Comparison of ENCODE assay signal across 15 mouse cellular contexts in genomic region chr10:40726989-40727388, GRCm38 (mm10). TPM values are rescaled to one million over a fixed set of nuclear protein-coding genes. Genes with fewer than 3 reads are reported as not detected.
DNase-seq lines count a peak whose midpoint lies in the region; ATAC-seq lines count a peak whose summit lies in the region.
"Had no signal": no experiment of that assay in that cellular context is flagged by ENCODE, and none has a peak within 500 bp of the region (broad histone marks: within the 10 kb centered on the region; RNA-seq: fewer than 3 reads in every experiment).

No protein-coding gene starts in this region.

- H3K4me1 ChIP-seq in hindbrain, embryonic 14.5 days (replicated peaks; ENCODE audit: control insufficient read depth, insufficient read depth, low read length) = peaks cover 18% of the 10 kb centered on the region
- H3K4me1 ChIP-seq in hindbrain, embryonic 10.5 days (replicated peaks) = peaks cover 36% of the 10 kb centered on the region
- H3K4me1 ChIP-seq in embryonic facial prominence, embryonic 10.5 days = peaks cover 41% of the 10 kb centered on the region
- H3K4me1 ChIP-seq in midbrain, embryonic 15.5 days = peaks cover 29% of the 10 kb centered on the region

- WGBS in hindbrain, embryonic 14.5 days = 19% methylated on average over 5 of the region's 5 CpGs
- 51% methylated on average over 5 of the region's 5 CpGs for WGBS in hindbrain, embryonic 10.5 days
- 58% methylated on average over 5 of the region's 5 CpGs for WGBS in embryonic facial prominence, embryonic 10.5 days
- 7% methylated on average over 5 of the region's 5 CpGs for WGBS in midbrain, embryonic 15.5 days

- DNase-seq in hindbrain, embryonic 14.5 days (ENCODE audit: low spot score) = peak; percentile 53
- no peak for DNase-seq in hindbrain, embryonic 10.5 days (ENCODE audit: low spot score)
- peak; percentile 7 for DNase-seq in embryonic facial prominence, embryonic 10.5 days (ENCODE audit: low spot score)
- DNase-seq in forelimb bud, embryonic 11.5 days (ENCODE audit: low read depth, low spot score) = peak; percentile 48
- DNase-seq in MN1 (ENCODE audit: low spot score) = no peak
- no peak for DNase-seq in urinary bladder, postnatal 25 days (ENCODE audit: low spot score)
- no peak for DNase-seq in right cerebral cortex, postnatal 4 days
- DNase-seq: cerebellum, postnatal 36 days; heart, adult 2 months; kidney, postnatal 25 days; layer of hippocampus, postnatal 36 days; lung, adult 2 months had no signal

- no peak overlapping the region for H3K4me2 ChIP-seq in hindbrain, embryonic 14.5 days (replicated peaks)
- no peak overlapping the region for H3K4me2 ChIP-seq in midbrain, embryonic 15.5 days

- no peaks in the 10 kb centered on the region for H3K27me3 ChIP-seq in hindbrain, embryonic 14.5 days (ENCODE audit: control insufficient read depth, insufficient read depth, low read length)
- no peaks in the 10 kb centered on the region for H3K27me3 ChIP-seq in hindbrain, embryonic 10.5 days (ENCODE audit: insufficient read depth, poor library complexity, severe bottlenecking)
- no peaks in the 10 kb centered on the region for H3K27me3 ChIP-seq in embryonic facial prominence, embryonic 10.5 days (replicated peaks; ENCODE audit: low read depth, poor library complexity, severe bottlenecking)
- no peaks in the 10 kb centered on the region for H3K27me3 ChIP-seq in midbrain, embryonic 15.5 days (replicated peaks)

- ATAC-seq in hindbrain, embryonic 14.5 days (ENCODE audit: low FRiP score) = peak; percentile 55; the same call in 1 of the 2 replicates
- ATAC-seq in midbrain, embryonic 15.5 days (replicated peaks) = peak; percentile 72
- ATAC-seq: intestine, postnatal 0 days had no signal

- no peaks in the 10 kb centered on the region for H3K36me3 ChIP-seq in hindbrain, embryonic 14.5 days (replicated peaks; ENCODE audit: control insufficient read depth, insufficient read depth)
- H3K36me3 ChIP-seq in hindbrain, embryonic 10.5 days = no peaks in the 10 kb centered on the region
- H3K36me3 ChIP-seq in embryonic facial prominence, embryonic 10.5 days (replicated peaks) = no peaks in the 10 kb centered on the region
- H3K36me3 ChIP-seq in midbrain, embryonic 15.5 days (replicated peaks) = no peaks in the 10 kb centered on the region
- H3K36me3 ChIP-seq: G1E had no signal

- peak overlapping the region; percentile 76 for H3K27ac ChIP-seq in hindbrain, embryonic 14.5 days
- no peak overlapping the region for H3K27ac ChIP-seq in hindbrain, embryonic 10.5 days
- H3K27ac ChIP-seq in embryonic facial prominence, embryonic 10.5 days (replicated peaks) = no peak overlapping the region
- H3K27ac ChIP-seq in midbrain, embryonic 15.5 days = peak overlapping the region; percentile 31
- H3K27ac ChIP-seq: heart, adult 2 months had no signal

- H3K4me3 ChIP-seq in hindbrain, embryonic 14.5 days (replicated peaks; ENCODE audit: low read length) = no peak overlapping the region
- no peak overlapping the region for H3K4me3 ChIP-seq in hindbrain, embryonic 10.5 days
- H3K4me3 ChIP-seq in embryonic facial prominence, embryonic 10.5 days = no peak overlapping the region
- no peak overlapping the region for H3K4me3 ChIP-seq in midbrain, embryonic 15.5 days
- H3K4me3 ChIP-seq: heart, adult 2 months had no signal

- H3K9ac ChIP-seq in hindbrain, embryonic 14.5 days = no peak overlapping the region
- H3K9ac ChIP-seq in midbrain, embryonic 15.5 days = no peak overlapping the region

- no peaks in the 10 kb centered on the region for H3K9me3 ChIP-seq in hindbrain, embryonic 14.5 days (ENCODE audit: control insufficient read depth, low read length)
- no peaks in the 10 kb centered on the region for H3K9me3 ChIP-seq in hindbrain, embryonic 10.5 days
- H3K9me3 ChIP-seq in embryonic facial prominence, embryonic 10.5 days = no peaks in the 10 kb centered on the region
- no peaks in the 10 kb centered on the region for H3K9me3 ChIP-seq in midbrain, embryonic 15.5 days
- H3K9me3 ChIP-seq: G1E had no signal

RNA-seq across cellular contexts. Expression of gene Mettl24, which starts 43.9 kb away (rescaled TPM):
- polyA plus RNA-seq in hindbrain, embryonic 14.5 days (2014; fragmentation: Nextera tagmentation; extraction: Ambion mirVana) = 0.33 and 0.76 TPM in 2 replicates
- 1.2 and 1.4 TPM in 2 replicates for polyA plus RNA-seq in hindbrain, embryonic 10.5 days (2016; fragmentation: Nextera tagmentation; extraction: Ambion mirVana)
- polyA plus RNA-seq in embryonic facial prominence, embryonic 10.5 days (2016; fragmentation: Nextera tagmentation; extraction: Ambion mirVana) = 0.92 and 1.5 TPM in 2 replicates
- polyA plus RNA-seq in midbrain, embryonic 15.5 days (2015; fragmentation: Nextera tagmentation; extraction: Ambion mirVana) = 0.47 and 0.71 TPM in 2 replicates
- polyA plus RNA-seq: G1E had no signal

Comparison
In these comparisons a context has a peak if more than half of its experiments do, and no peak if none do; other contexts are left out.
1. DNase-seq: peak in hindbrain, embryonic 14.5 days (single experiment), embryonic facial prominence, embryonic 10.5 days (single experiment) and forelimb bud, embryonic 11.5 days (single experiment); none in hindbrain, embryonic 10.5 days (single experiment), MN1 (single experiment), urinary bladder, postnatal 25 days (single experiment) and right cerebral cortex, postnatal 4 days (single experiment).
2. H3K27ac ChIP-seq: peak in hindbrain, embryonic 14.5 days (single experiment) and midbrain, embryonic 15.5 days (single experiment); none in hindbrain, embryonic 10.5 days (single experiment) and embryonic facial prominence, embryonic 10.5 days (single experiment).